Mouse (Mus musculus): ENCODE measurements at regions not wholly inside any gene's neighbourhood (a gene's known extent, or its start where the extent isn't known, plus 50 kb on each side); places are given as distances from the start of the nearest gene placed in this dataset.

DNA sequence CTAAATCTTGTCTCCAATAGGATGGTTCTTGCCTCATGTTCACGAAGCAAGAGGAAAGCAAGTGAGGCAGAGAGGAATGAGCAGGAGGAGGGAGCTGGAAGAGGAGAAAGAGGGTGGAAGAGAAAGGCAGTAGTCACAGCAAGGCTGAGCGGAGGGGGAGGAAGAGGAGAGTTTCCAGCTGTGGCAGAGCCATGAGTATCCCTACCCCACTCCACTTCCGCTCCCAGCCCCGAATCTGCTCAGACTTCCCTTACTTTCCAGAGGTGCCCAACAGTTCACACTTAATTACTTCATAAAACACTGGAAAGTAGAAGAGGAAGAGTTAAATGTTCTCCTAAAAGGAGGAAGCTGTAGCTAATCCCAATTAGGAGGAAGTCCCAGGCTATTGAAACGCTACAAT is 111.6 kb upstream of the Irx6 start:
- TF ChIP-seq CTCF (IDR thresholded peaks at IDR 0.05; ENCODE audit: low read depth, low read length) = no peak
- TF ChIP-seq TAL1 (conservative IDR thresholded peaks at IDR 0.05; ENCODE audit: low read depth, low read length) = no peak
